Mouse (Mus musculus) neural tube, embryonic 15.5 days (tissue): ENCODE data around the gene Olfr1166. TPM values are rescaled to one million over a fixed set of nuclear protein-coding genes. Genes with fewer than 3 reads are reported as not detected.
"Not testable (repeated sequence)": the region's sequence is repeated elsewhere in the genome, so short reads cannot be mapped to it uniquely, and the experiment has no call there.

Source experiments
- ATAC-seq: fragments of 200-750 bp; cut with Nextera tagmentation; 2 replicates; pipeline ENCODE4 v1.8.0; 2017; ENCODE audit warnings: mild to moderate bottlenecking, moderate TSS enrichment, moderate library complexity; ENCODE audit not compliant: low FRiP score
- H3K27ac ChIP-seq: fragments of 300-500 bp; sonication (generic); replicated peaks from 2 replicates; pipeline ENCODE4 v1.5.1; 2015; ENCODE audit warnings: mild to moderate bottlenecking, inconsistent platforms
- H3K27me3 ChIP-seq: fragments of 300-500 bp; sonication (generic); replicated peaks from 2 replicates; pipeline ENCODE4 v1.6.1; 2015; ENCODE audit warnings: inconsistent platforms
- H3K36me3 ChIP-seq: fragments of 300-500 bp; sonication (generic); 2 replicates; pipeline ENCODE4 v1.6.1; 2015; ENCODE audit warnings: inconsistent platforms
- H3K4me1 ChIP-seq: fragments of 300-500 bp; sonication (generic); 2 replicates; pipeline ENCODE4 v1.6.1; 2015; ENCODE audit warnings: inconsistent platforms
- H3K4me2 ChIP-seq: fragments of 300-500 bp; sonication (generic); 2 replicates; pipeline ENCODE4 v1.6.1; 2015; ENCODE audit warnings: inconsistent platforms, mild to moderate bottlenecking, moderate library complexity
- H3K4me3 ChIP-seq: fragments of 300-500 bp; sonication (generic); replicated peaks from 2 replicates; pipeline ENCODE4 v1.5.1; 2015; ENCODE audit warnings: mild to moderate bottlenecking, inconsistent platforms
- H3K9ac ChIP-seq: fragments of 300-500 bp; sonication (generic); replicated peaks from 2 replicates; pipeline ENCODE4 v1.6.1; 2015; ENCODE audit warnings: mild to moderate bottlenecking, inconsistent platforms
- H3K9me3 ChIP-seq: fragments of 300-500 bp; sonication (generic); replicated peaks from 2 replicates; pipeline ENCODE4 v1.6.1; 2016; ENCODE audit warnings: inconsistent platforms
- WGBS: fragments of 180-500 bp; shearing (Covaris S2); methylation state at CpG from one replicate; pipeline ENCODE4 v1.1.7; 2015; ENCODE audit warnings: mixed read lengths; 5-methylcytosine and 5-hydroxymethylcytosine counted together
- polyA plus RNA-seq: library from polyadenylated mRNA; unstranded; fragments of >200 nt; fragmentation: Nextera tagmentation; extraction: Ambion mirVana; gene quantifications from 2 replicates; pipeline ENCODE4 v1.2.1, GENCODE M21; 2015

The Olfr1166 gene
- polyA plus RNA-seq = not detected in 2 replicates

DNA sequence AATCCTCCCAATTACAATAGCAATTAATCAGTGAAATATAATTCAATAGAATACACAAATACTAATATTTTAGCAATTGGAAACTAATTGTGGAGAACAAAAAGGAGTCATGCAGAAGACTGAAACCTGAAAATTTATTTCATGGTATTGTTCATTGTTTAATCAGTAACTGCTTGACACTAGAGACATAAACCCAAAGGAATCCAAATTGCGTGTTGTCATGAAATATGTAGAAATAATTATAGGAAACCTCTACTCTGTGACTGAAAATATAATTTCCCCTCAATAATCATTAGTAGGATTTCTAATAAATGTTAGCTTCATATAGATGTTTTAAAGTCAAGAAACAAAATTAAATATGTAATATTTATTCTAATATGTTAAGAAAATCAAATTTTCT, at the start of gene Olfr1166:
Gene Olfr1166 (minus strand): TSS at position 101 of the 400 bp plus-strand sequence.
- H3K36me3 ChIP-seq = no peaks in the 10 kb centered on the region
- H3K4me3 ChIP-seq = no peak within 1 kb of the TSS
- no peaks in the 10 kb centered on the region for H3K27me3 ChIP-seq
- WGBS = 85% methylated on average over 1 of the region's 1 CpGs
- ATAC-seq = no peak
- no peaks in the 10 kb centered on the region for H3K9me3 ChIP-seq
- no peaks in the 10 kb centered on the region for H3K4me1 ChIP-seq
- no peak within 1 kb of the TSS for H3K4me2 ChIP-seq
- no peak within 1 kb of the TSS for H3K9ac ChIP-seq
- no peak within 1 kb of the TSS for H3K27ac ChIP-seq

DNA sequence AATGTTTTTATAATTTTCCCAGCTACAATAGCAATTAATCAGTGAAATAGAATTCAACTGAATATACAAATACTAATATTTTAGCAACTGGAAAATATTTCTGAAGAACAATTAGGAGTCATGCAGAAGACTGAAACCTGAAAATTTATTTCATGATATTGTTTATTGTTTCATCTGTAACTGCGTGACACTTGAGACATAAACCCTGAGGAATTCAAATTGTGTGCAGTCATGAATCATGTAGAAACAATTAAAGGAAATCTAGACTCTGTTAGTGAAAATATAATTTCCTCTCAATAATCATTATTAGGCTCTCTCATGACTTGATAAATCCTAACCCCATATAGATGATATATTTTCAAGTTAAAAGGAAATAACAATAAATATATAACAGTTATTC, 27.0 kb upstream of the Olfr1166 start, which contains the start of gene Olfr1167:
Gene Olfr1167 (minus strand): TSS at position 101 of the 400 bp plus-strand sequence.
- not testable (repeated sequence) for H3K4me2 ChIP-seq, H3K9me3 ChIP-seq, H3K9ac ChIP-seq, H3K4me1 ChIP-seq, ATAC-seq, H3K4me3 ChIP-seq, H3K27ac ChIP-seq, H3K27me3 ChIP-seq, H3K36me3 ChIP-seq
- 83% methylated on average over 1 of the region's 1 CpGs for WGBS

DNA sequence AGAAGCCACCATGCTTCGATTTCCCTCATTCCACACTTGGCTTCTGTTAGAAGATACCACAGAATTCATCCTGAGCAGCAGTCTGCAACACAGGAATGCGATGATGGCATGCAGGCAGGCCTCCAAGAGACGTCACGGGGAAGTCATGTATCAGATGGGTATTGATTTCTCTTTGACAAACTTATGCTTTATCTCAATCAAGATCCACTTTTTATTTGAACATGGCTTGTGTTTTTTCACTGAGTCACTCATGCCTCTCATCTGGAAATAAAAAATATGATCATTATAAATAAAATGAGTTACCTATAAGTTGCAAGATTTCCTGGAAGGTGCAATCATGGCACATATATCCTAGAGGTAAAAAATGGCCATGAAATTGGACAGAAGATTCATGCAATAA, 34.2 kb downstream of the Olfr1166 start, which contains the start of gene Olfr1164:
Gene Olfr1164 (minus strand): TSS at position 101 of the 400 bp plus-strand sequence.
- Histone ChIP-seq H3K4me2 (no peak within 1 kb of the TSS), H3K36me3 (no peaks in the 10 kb centered on the region), H3K9me3 (no peaks in the 10 kb centered on the region), H3K4me1 (no peaks in the 10 kb centered on the region), H3K27me3 (no peaks in the 10 kb centered on the region), H3K9ac (no peak within 1 kb of the TSS), H3K27ac (no peak within 1 kb of the TSS), H3K4me3 (no peak within 1 kb of the TSS)
- ATAC-seq = no peak
- 82% methylated on average over 4 of the region's 4 CpGs for WGBS

Other genes with a start within 250 kb of the Olfr1166 start
- not detected in 2 replicates for gene Olfr1153, start 233.3 kb downstream of the Olfr1166 start, polyA plus RNA-seq
- not detected in 2 replicates for gene Olfr1154, start 223.1 kb downstream of the Olfr1166 start, polyA plus RNA-seq
- not detected in 2 replicates for gene Olfr1155, start 183.1 kb downstream of the Olfr1166 start, polyA plus RNA-seq
- gene Olfr1156, start 175.2 kb downstream of the Olfr1166 start, polyA plus RNA-seq = not detected in 2 replicates
- gene Olfr1157, start 160.0 kb downstream of the Olfr1166 start, polyA plus RNA-seq = not detected in 2 replicates
- not detected in 2 replicates for gene Olfr74, start 153.6 kb downstream of the Olfr1166 start, polyA plus RNA-seq
- gene Olfr1158, start 138.2 kb downstream of the Olfr1166 start, polyA plus RNA-seq = not detected in 2 replicates
- gene Olfr1160, start 120.0 kb downstream of the Olfr1166 start, polyA plus RNA-seq = not detected in 2 replicates
- gene Olfr1161, start 105.5 kb downstream of the Olfr1166 start, polyA plus RNA-seq = not detected in 2 replicates
- not detected in 2 replicates for gene Olfr73, start 90.6 kb downstream of the Olfr1166 start, polyA plus RNA-seq
- not detected in 2 replicates for gene Olfr1162, start 77.1 kb downstream of the Olfr1166 start, polyA plus RNA-seq
- gene Olfr1163, start 56.4 kb downstream of the Olfr1166 start, polyA plus RNA-seq = not detected in 2 replicates
- gene Olfr1164, start 34.3 kb downstream of the Olfr1166 start, polyA plus RNA-seq = not detected in 2 replicates
- gene Olfr1167, start 26.9 kb upstream of the Olfr1166 start, polyA plus RNA-seq = not detected in 2 replicates
- not detected in 2 replicates for gene Olfr1168, start 53.6 kb upstream of the Olfr1166 start, polyA plus RNA-seq
- gene Olfr1170, start 100.1 kb upstream of the Olfr1166 start, polyA plus RNA-seq = not detected in 2 replicates
- not detected in 2 replicates for gene Olfr1173, start 151.6 kb upstream of the Olfr1166 start, polyA plus RNA-seq
- gene Olfr1174-ps, start 186.9 kb upstream of the Olfr1166 start, polyA plus RNA-seq = not detected in 2 replicates
- not detected in 2 replicates for gene Olfr1175-ps, start 198.9 kb upstream of the Olfr1166 start, polyA plus RNA-seq
- not detected in 2 replicates for gene Olfr1176, start 208.4 kb upstream of the Olfr1166 start, polyA plus RNA-seq
- gene Olfr1177-ps, start 218.2 kb upstream of the Olfr1166 start, polyA plus RNA-seq = not detected in 2 replicates